In the genomic region with DNA sequence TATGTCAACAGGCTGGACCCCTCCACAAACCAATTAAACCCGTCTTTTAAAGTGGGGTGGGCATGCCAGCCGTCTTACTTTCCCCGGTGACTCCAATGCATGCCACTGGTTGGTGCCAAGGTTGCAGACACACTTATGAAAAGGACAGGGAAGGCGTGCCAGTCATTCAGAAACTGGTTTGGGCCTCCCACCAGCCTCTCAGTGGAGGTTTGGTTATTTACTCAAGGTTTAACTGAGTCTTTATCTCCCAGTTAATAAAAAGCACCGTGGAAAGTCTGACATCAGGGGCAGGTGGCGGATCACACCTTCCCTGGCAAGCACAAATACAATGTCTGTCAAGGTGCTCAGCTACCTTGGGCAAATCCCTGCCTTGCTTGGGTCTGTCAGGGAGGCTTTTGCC, we compare ENCODE assay signal across 26 mouse cellular contexts. TPM values are rescaled to one million over a fixed set of nuclear protein-coding genes. Genes with fewer than 3 reads are reported as not detected.
DNase-seq lines count a peak whose midpoint lies in the region; ATAC-seq and TF ChIP-seq lines count a peak whose summit lies in the region.
"Had no signal": no experiment of that assay in that cellular context is flagged by ENCODE, and none has a peak within 500 bp of the region (broad histone marks: within the 10 kb centered on the region; RNA-seq: fewer than 3 reads in every experiment).

No protein-coding gene starts in this region.

- DNase-seq in embryonic facial prominence, embryonic 14.5 days (ENCODE audit: low spot score): peak; percentile 31
- no peak for DNase-seq in embryonic facial prominence, embryonic 10.5 days (ENCODE audit: low spot score)
- DNase-seq in kidney, adult 18-20 months: peak; percentile 11
- peak; percentile 40 for DNase-seq in brain, embryonic 14.5 days (ENCODE audit: low read depth)
- DNase-seq in lung, postnatal 25 days (ENCODE audit: low spot score): peak; percentile 28
- DNase-seq: adrenal gland, postnatal 10 days; cerebellum, adult 2 months; cerebellum, postnatal 25 days; embryo, embryonic 11 days; kidney, postnatal 10 days; liver, embryonic 13.5 days; lung, embryonic 14.5 days; midbrain, embryonic 14.5 days; retina, postnatal 1 day; right cerebral cortex, postnatal 25 days; spleen, adult 18-20 months; thymus, adult 18-20 months; thymus, postnatal 36 days had no signal

- H3K27ac ChIP-seq in embryonic facial prominence, embryonic 14.5 days (replicated peaks; ENCODE audit: low read depth, low read length): no peak overlapping the region
- no peak overlapping the region for H3K27ac ChIP-seq in embryonic facial prominence, embryonic 10.5 days (replicated peaks)
- H3K27ac ChIP-seq in kidney, embryonic 15.5 days: no peak overlapping the region
- no peak overlapping the region for H3K27ac ChIP-seq in midbrain, embryonic 13.5 days
- H3K27ac ChIP-seq: embryonic facial prominence, embryonic 15.5 days; hindbrain, embryonic 12.5 days; liver, embryonic 13.5 days; neural tube, embryonic 12.5 days had no signal

- no peak for TF ChIP-seq POLR2A in brain, embryonic 14.5 days (IDR thresholded peaks at IDR 0.05; ENCODE audit: borderline replicate concordance, extremely low read depth, insufficient read depth, insufficient read length, poor library complexity, severe bottlenecking)

- H3K4me1 ChIP-seq in embryonic facial prominence, embryonic 14.5 days (ENCODE audit: control insufficient read depth, insufficient read depth, low read length): no peaks in the 10 kb centered on the region
- H3K4me1 ChIP-seq in embryonic facial prominence, embryonic 10.5 days: no peaks in the 10 kb centered on the region
- peaks cover 4% of the 10 kb centered on the region for H3K4me1 ChIP-seq in kidney, embryonic 15.5 days
- peaks cover 6% of the 10 kb centered on the region; the same call in 1 of the 2 replicates for H3K4me1 ChIP-seq in midbrain, embryonic 13.5 days (replicated peaks)
- H3K4me1 ChIP-seq: embryonic facial prominence, embryonic 15.5 days; hindbrain, embryonic 12.5 days; liver, embryonic 13.5 days had no signal

- no peak for TF ChIP-seq CTCF in brain, embryonic 14.5 days (IDR thresholded peaks at IDR 0.05; ENCODE audit: borderline replicate concordance, extremely low read depth, insufficient read depth, insufficient read length)

- H3K9ac ChIP-seq in embryonic facial prominence, embryonic 14.5 days (ENCODE audit: low read depth, low read length): no peak overlapping the region
- no peak overlapping the region for H3K9ac ChIP-seq in kidney, embryonic 15.5 days
- H3K9ac ChIP-seq in midbrain, embryonic 13.5 days (replicated peaks): no peak overlapping the region
- H3K9ac ChIP-seq: embryonic facial prominence, embryonic 15.5 days; hindbrain, embryonic 12.5 days; liver, embryonic 13.5 days; lung, embryonic 14.5 days; neural tube, embryonic 12.5 days had no signal

- no peak overlapping the region for H3K4me2 ChIP-seq in embryonic facial prominence, embryonic 14.5 days (ENCODE audit: low read depth, low read length)
- no peak overlapping the region for H3K4me2 ChIP-seq in kidney, embryonic 15.5 days
- no peak overlapping the region for H3K4me2 ChIP-seq in midbrain, embryonic 13.5 days (replicated peaks)
- H3K4me2 ChIP-seq: embryonic facial prominence, embryonic 15.5 days; hindbrain, embryonic 12.5 days; liver, embryonic 13.5 days; lung, embryonic 14.5 days; neural tube, embryonic 12.5 days had no signal

- H3K9me3 ChIP-seq in embryonic facial prominence, embryonic 14.5 days (ENCODE audit: control insufficient read depth, low read length): peaks cover 7% of the 10 kb centered on the region; the same call in 1 of the 2 replicates
- H3K9me3 ChIP-seq in embryonic facial prominence, embryonic 10.5 days: peaks cover 13% of the 10 kb centered on the region; the same call in 1 of the 2 replicates
- 0 out of 2 replicates have a peak, but pooled peaks cover 2% of the 10 kb centered on the region for H3K9me3 ChIP-seq in kidney, embryonic 15.5 days (replicated peaks)
- 0 out of 2 replicates have a peak, but pooled peaks cover 4% of the 10 kb centered on the region for H3K9me3 ChIP-seq in midbrain, embryonic 13.5 days
- H3K9me3 ChIP-seq: embryonic facial prominence, embryonic 15.5 days; liver, embryonic 13.5 days; neural tube, embryonic 12.5 days had no signal

- WGBS in embryonic facial prominence, embryonic 14.5 days: 82% methylated on average over 6 of the region's 6 CpGs
- WGBS in embryonic facial prominence, embryonic 10.5 days: 84% methylated on average over 6 of the region's 6 CpGs
- 79% methylated on average over 6 of the region's 6 CpGs for WGBS in kidney, embryonic 15.5 days
- 91% methylated on average over 6 of the region's 6 CpGs for whole genome bisulfite sequencing in midbrain, embryonic 13.5 days

- no peaks in the 10 kb centered on the region for H3K36me3 ChIP-seq in embryonic facial prominence, embryonic 14.5 days (ENCODE audit: control insufficient read depth, insufficient read depth, low read length)
- H3K36me3 ChIP-seq in embryonic facial prominence, embryonic 10.5 days (replicated peaks): no peaks in the 10 kb centered on the region
- no peaks in the 10 kb centered on the region for H3K36me3 ChIP-seq in kidney, embryonic 15.5 days
- H3K36me3 ChIP-seq in midbrain, embryonic 13.5 days: no peaks in the 10 kb centered on the region
- H3K36me3 ChIP-seq: embryonic facial prominence, embryonic 15.5 days; hindbrain, embryonic 12.5 days; liver, embryonic 13.5 days; neural tube, embryonic 12.5 days had no signal

- ATAC-seq in embryonic facial prominence, embryonic 14.5 days (ENCODE audit: low read depth): peak; percentile 63; the same call in 1 of the 2 replicates
- ATAC-seq in kidney, embryonic 15.5 days (replicated peaks; ENCODE audit: low FRiP score): no peak
- no peak for ATAC-seq in erythroblast, adult 5-6 weeks (replicated peaks; ENCODE audit: low FRiP score, poor library complexity, severe bottlenecking)
- no peak for ATAC-seq in midbrain, embryonic 13.5 days
- ATAC-seq: activated CD4-positive, CD25-positive, alpha-beta regulatory T cell, adult 4 months had no signal

- H3K27me3 ChIP-seq in embryonic facial prominence, embryonic 14.5 days (replicated peaks; ENCODE audit: control insufficient read depth, insufficient read depth, low read length): no peaks in the 10 kb centered on the region
- H3K27me3 ChIP-seq in embryonic facial prominence, embryonic 10.5 days (replicated peaks; ENCODE audit: low read depth, poor library complexity, severe bottlenecking): no peaks in the 10 kb centered on the region
- no peaks in the 10 kb centered on the region for H3K27me3 ChIP-seq in kidney, embryonic 15.5 days
- no peaks in the 10 kb centered on the region for H3K27me3 ChIP-seq in midbrain, embryonic 13.5 days
- H3K27me3 ChIP-seq: embryonic facial prominence, embryonic 15.5 days; hindbrain, embryonic 12.5 days; liver, embryonic 13.5 days; neural tube, embryonic 12.5 days had no signal

- H3K4me3 ChIP-seq in embryonic facial prominence, embryonic 14.5 days (ENCODE audit: low read depth, low read length): no peak overlapping the region
- H3K4me3 ChIP-seq in embryonic facial prominence, embryonic 10.5 days: no peak overlapping the region
- no peak overlapping the region for H3K4me3 ChIP-seq in kidney, embryonic 15.5 days (replicated peaks)
- H3K4me3 ChIP-seq in midbrain, embryonic 13.5 days (replicated peaks): no peak overlapping the region
- H3K4me3 ChIP-seq: embryonic facial prominence, embryonic 15.5 days; hindbrain, embryonic 12.5 days; liver, embryonic 13.5 days; megakaryocyte, embryonic 14.5 days; neural tube, embryonic 12.5 days had no signal

RNA-seq across cellular contexts. Expression of gene Hpcal1, which starts 54.1 kb away (rescaled TPM):
- 57.1 and 57.7 TPM in 2 replicates for polyA plus RNA-seq in embryonic facial prominence, embryonic 14.5 days (2014; fragmentation: Nextera tagmentation; extraction: Ambion mirVana)
- 34.2 and 37.4 TPM in 2 replicates for polyA plus RNA-seq in embryonic facial prominence, embryonic 10.5 days (2016; fragmentation: Nextera tagmentation; extraction: Ambion mirVana)
- polyA plus RNA-seq in kidney, embryonic 15.5 days (2015; fragmentation: Nextera tagmentation; extraction: Ambion mirVana): 51.4 and 55.5 TPM in 2 replicates
- polyA plus RNA-seq in brain, embryonic 14.5 days (2012; rRNA removed): 82.2 and 113 TPM in 2 replicates
- 23.8 and 30.3 TPM in 2 replicates for total RNA-seq in erythroblast, adult 5-6 weeks (2015; ENCODE audit: low replicate concordance)
- total RNA-seq in erythroblast, adult 5-6 weeks (2017; ENCODE audit: low replicate concordance): 4.3 and 7.4 TPM in 2 replicates
- 50.7 and 55.3 TPM in 2 replicates for polyA plus RNA-seq in midbrain, embryonic 13.5 days (2015; fragmentation: Nextera tagmentation; extraction: Ambion mirVana)
